Mouse (Mus musculus) stomach, postnatal 0 days (tissue): ENCODE data around the gene Slc38a3.

Experiments used
- CTCF ChIP-seq: IDR thresholded peaks from 2 replicates; pipeline ENCODE4 v1.5.1; 2016; ENCODE audit warnings: antibody characterized with exemption, low read depth, mild to moderate bottlenecking, moderate library complexity
- EP300 ChIP-seq: optimal IDR thresholded peaks from 2 replicates; pipeline ENCODE3; 2016; ENCODE audit warnings: antibody characterized with exemption

DNA sequence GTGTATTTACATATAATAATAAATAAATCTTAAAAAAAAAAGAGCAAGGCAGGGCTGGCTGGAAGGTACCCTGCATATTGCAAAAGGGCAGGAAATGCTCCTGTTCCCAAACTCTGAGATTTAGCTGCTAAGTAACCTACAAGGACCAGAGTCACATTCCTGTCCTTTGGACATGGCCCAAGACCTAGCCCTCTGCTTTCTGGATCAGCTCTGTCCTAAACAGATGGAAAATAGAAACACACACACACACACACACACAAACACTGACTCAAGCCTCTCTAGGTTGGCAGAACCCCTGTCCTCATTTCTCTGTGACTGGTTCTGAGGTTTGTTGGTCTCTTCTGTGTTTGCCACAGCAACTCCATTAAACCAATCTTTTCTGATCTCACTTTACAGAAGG lies 48.4 kb downstream of the Slc38a3 start:
- TF ChIP-seq EP300 (no peak), CTCF (no peak)
